Mouse (Mus musculus) spleen, postnatal 10 days (tissue): Measurements from ENCODE around the gene 7530416G11Rik.

ENCODE experiments used
- DNase-seq, 2 experiments: peaks; one replicate each; pipeline ENCODE4 v3.0.0; 2021 to 2022; ENCODE audit warnings: low spot score in 2 of 2

7530416G11Rik gene

DNA sequence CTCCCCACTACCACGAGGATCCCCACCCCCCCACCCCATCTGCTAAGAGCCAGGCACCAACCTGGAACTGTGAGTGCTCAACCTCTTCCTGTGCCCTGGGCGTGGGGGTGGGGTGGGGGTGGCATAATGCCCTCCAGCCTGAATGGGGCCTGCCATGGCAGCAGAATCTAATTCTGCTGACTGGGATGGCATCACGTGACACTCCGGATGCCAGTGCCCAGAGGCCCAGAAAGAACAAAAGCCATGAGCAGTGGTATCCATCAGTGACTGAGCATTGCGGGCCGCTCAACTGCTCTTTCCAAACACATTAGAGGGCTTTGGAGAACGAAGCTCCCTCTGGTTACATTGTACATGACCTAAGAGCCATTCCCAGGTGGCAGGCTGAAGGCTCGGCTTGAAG is at the start of gene 7530416G11Rik:
7530416G11Rik (minus strand) TSS at position 101 of the 400 bp plus-strand sequence.
- DNase-seq, result no peak

DNA sequence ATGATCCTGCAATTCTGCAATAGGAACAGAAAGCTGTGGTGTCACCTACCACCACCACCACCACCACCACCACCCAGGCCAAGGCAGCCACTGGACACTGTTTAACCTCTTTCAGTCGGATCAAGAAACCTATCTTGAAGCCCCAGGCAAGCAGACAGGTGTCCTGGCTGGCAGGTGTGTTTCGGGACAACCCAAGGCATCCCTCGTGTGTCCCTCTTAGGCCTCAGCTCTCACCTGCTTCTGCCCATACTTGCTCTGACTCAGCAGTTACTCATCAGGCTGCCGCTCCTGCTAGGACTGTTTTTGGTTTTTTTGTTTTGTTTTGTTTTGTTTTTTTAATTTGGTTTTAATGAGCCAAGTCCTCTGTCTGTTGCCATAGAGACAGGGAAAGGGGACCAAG is 43.5 kb upstream of the 7530416G11Rik start:
- no peak for DNase-seq

- DNase-seq, result no peak
Measured at GRCm38 (mm10) chr15:85545369-85545768, 42.3 kb upstream of the 7530416G11Rik start.

DNA sequence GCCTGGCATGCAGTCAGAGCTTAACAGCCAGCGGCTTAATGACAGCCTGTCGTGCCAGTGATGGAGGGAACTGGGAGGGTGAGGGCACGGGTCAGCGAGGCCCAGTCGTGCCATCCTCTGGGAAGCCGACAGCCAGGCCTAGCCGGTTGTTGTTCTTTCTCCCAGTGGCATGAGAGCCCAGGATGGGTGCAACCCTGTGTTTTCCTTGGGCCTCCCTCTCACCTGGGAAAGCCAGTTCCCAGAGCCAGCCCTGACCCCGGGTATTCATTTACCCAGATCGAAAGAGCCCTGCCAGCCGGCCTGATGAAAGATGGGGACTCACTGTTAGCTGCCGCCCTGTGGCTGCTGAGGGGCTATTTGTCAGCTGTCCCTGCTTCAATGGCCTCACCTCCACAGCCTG is 35.1 kb upstream of the 7530416G11Rik start:
- no peak for DNase-seq

GRCm38 (mm10) chr15:85537151-85537550 is 34.1 kb upstream of the 7530416G11Rik start:
- no peak for DNase-seq

- DNase-seq, result no peak
Measured at GRCm38 (mm10) chr15:85534646-85535045, 31.6 kb upstream of the 7530416G11Rik start.

DNA sequence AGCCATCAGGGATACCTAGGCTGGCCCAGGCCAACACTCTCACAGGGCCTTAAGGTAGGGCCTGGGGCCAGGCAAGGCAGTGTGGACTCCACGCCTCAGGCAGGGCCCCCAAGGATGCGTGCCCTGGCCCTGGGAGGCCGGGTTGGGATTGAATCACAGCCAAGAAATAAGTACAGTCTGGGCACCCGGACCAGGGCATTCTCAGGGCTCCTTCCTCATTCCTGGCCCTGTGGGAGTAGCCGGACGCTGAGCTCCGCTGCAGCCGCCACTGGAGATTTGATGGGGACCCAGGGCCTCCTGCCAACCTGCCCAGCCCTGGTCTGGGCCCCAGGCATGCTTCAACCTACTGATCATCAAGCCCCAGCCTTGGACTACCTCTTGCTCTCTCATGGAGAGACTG is 31.2 kb upstream of the 7530416G11Rik start:
- no peak for DNase-seq

DNA sequence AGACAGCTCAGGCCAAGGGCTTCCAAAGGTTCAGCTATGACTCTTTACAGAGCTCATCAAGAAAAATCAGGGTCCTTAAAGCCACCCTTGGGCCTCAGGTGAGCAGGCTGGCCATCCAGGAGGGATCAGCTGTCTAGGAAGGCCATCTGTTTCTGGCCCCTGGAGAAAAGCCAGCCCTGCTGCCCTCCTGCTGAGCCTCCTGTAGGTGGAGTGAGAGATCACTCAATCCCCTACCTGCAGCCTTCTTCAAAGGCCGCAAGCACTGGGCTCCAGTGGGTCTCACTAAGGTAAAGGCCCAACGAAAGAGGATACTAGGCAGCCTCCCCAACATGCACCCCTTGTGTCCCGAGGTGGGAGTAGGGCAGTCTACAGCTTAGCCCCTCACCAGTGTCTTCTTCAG is 29.0 kb upstream of the 7530416G11Rik start:
- no peak for DNase-seq

- no peak for DNase-seq
Measured at GRCm38 (mm10) chr15:85529911-85530310, 26.9 kb upstream of the 7530416G11Rik start.

DNA sequence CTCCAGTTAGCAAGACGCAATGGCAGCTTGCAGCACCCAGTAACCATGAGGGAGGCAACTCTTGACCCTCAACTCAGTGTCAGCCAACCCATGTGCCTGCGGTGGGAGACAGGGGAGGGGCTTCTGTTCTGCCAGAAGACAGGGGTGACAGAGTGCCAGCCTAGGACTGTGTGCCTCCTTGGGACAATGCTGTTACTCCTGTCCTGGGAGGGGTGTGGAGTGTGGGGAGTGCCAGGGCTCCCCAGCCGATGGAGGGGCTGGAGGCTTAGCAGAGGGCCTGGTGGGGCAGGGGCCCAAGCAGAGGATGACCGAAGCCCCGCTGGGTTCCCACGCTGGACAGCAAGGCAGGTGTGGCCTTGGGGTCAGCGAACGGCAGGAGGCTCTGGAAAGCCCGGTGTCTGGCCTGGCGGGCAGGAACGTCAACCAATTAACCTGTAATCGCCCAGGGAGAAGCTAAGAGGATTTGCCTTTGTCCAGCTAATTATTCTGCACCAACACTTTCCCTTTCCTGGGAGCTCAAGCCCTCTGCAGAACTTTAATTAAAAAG is 21.4 kb upstream of the 7530416G11Rik start:
- no peak for DNase-seq

DNA sequence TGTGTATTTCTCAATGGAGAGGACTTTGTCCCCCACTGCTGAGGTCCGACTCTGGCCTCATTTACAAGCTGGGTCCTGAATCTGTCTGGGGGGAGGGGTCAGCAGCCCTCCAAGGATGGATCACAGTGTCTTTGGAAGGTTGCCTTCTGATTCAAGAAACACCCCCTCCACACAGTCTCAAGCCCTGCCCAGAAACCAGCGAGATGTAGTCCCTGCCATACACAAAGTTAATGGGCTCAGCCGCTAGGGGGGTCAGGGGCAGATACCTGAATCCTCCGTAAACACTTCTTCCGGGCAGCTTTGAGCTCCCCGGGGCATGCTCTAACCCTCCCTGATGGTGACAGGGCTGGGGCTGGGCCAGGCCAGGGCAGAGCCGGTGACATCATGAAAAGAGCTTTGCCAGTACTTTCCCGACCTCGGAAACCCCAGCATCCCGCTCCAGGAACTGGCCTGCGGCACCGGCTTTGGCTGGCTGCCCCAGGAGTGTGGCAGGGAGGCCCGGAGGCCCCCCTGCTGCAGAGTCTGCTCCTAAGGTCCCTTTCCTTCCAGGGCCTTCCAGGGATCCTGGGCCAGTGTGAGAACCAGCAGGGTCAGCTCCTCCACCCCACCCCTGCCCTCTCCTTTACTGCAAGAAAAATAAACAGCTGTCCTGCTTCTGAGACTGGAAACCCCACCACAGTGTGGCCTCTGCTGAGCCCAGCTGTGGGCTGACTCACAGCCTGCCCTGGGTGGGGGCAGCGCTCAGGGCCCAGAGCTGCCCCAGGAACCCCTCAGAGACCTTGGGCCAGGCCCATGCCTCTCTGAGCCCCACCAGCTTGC is 20.4 kb upstream of the 7530416G11Rik start:
- no peak for DNase-seq

- DNase-seq, result no peak
Measured at GRCm38 (mm10) chr15:85519438-85519837, 16.4 kb upstream of the 7530416G11Rik start.

- no peak for DNase-seq
Measured at GRCm38 (mm10) chr15:85507370-85508014, 4.5 kb upstream of the 7530416G11Rik start.

GRCm38 (mm10) chr15:85506680-85507079 is 3.7 kb upstream of the 7530416G11Rik start:
- no peak for DNase-seq

GRCm38 (mm10) chr15:85505118-85505925 is 2.3 kb upstream of the 7530416G11Rik start:
- DNase-seq, result no peak

DNA sequence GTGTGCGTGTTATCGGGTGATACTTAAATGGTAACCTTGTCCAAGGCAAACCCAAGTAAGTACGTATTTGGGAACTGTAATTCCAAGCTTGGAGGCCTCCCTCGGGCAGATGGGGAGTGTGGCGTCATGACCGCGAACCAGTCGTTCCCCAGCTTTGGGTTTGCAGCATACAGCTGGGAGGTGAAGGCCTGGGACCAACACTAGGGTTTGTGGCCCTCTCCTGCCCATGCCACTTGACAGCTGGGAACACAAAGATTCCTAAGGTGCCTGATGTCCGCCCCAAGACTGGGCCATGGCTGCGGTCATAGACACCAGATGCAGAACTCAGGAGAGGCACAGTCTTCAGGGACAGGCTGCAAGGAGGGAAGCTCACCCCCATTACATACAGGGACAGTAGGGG is 2.8 kb downstream of the 7530416G11Rik start:
- no peak for DNase-seq

DNA sequence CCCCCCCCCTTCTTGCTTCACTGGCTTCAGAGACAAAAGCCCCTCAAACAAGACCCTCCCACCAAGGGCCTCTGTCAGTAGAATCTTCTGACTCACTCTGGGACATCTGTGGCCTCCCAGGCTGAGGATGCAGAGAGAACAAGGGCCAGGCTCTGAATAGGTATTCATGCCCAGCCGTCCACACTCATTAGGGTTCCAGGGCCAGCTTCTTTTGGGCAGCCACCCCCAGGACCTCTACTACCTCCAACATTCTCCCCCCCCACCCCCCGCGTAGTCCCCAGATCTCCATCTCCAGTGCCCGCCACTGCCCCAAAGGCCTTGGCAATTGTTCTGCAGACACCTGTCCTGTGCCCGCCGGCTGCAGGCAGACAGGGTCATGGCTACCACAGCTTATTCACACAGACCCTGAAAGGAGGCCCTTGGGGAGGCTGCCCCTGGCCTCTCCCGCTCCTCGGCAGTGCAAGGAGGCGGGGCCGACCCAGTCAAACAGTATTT is 5.0 kb downstream of the 7530416G11Rik start:
- no peak for DNase-seq

DNA sequence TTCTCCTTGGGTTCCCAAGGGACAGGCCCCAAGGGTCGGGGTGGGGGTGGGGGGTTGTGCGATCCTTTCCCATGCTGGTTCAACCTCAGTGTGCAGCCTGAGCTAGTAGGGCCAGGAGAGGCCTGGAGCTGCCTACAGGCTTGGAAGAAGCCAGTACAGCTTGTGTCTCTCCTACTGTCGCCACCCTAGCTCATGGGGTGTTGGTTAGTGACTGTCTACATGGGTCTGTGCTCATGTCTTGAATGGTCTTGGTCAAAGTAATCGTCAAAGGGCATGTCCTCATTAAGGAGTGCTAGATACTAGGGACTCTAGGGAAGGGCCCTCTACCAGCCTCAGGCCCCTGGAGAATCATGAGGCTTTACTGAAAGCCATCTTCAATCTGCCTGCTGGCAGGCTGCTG is 5.5 kb downstream of the 7530416G11Rik start:
- no peak for DNase-seq

DNA sequence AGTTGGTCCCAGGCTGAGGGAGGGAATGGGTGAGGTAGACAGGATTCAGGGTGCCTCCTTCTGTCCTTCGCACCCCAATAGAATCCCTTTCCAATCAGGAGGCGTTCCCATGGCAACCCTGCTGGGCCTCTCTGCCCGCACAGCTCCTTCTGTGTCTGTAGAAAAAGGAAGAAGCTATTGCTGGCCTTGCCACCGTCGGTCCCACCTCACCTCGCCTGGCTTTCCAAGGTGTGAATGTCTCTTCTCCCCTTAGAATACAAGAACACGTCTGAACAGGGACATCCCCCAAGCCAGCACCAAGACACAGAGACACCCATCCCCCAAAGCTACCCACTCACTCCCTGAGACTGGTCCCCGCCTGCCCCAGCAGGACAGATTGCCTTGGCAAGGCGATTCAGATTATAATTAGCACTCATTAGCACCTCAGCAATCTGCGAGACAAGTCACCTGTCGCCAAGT is 8.8 kb downstream of the 7530416G11Rik start:
- no peak for DNase-seq

GRCm38 (mm10) chr15:85489751-85490150 is 13.3 kb downstream of the 7530416G11Rik start:
- no peak for DNase-seq

- DNase-seq, result no peak
Measured at GRCm38 (mm10) chr15:85488900-85489299, 14.1 kb downstream of the 7530416G11Rik start.

DNA sequence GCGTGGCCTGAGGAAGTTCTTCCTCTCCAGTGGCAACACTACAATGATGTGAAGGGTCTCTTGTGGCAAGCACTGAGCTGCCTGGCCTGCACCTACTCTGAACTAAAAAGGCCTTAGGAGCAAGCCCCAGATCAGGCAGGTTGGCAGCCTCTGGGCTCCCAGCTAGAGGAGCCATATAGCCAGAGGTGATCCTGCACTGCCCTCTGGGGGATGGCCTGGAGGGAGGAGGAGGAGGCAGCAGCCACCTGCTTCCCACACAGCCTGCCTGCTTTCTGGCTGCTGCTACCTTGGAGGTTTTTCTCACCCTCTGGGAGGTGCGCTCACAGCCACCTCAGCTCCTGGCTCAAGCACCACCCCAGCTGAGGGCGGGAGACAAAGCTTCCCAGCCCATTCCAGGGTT is 22.4 kb downstream of the 7530416G11Rik start:
- no peak for DNase-seq
